Mouse (Mus musculus) kidney, adult 2 months (tissue): ENCODE results near the gene Lima1.

Experiments
- CTCF ChIP-seq: fragments of 200-500 bp; conservative IDR thresholded peaks from 2 replicates; pipeline ENCODE4 v1.5.1; 2011; ENCODE audit warnings: low read depth, mild to moderate bottlenecking, control low read depth, low read length, moderate library complexity, mixed read lengths; ENCODE audit not compliant: insufficient read depth, insufficient read length
- POLR2A ChIP-seq: fragments of 200-500 bp; IDR thresholded peaks from one replicate; pipeline ENCODE4 v1.6.1; 2011; ENCODE audit warnings: low read depth, low read length, control low read depth

GRCm38 (mm10) chr15:99819109-99819440 lies 56.2 kb downstream of the Lima1 start:
- no peak for TF ChIP-seq CTCF
- no peak for TF ChIP-seq POLR2A
